Mouse (Mus musculus) kidney, adult 2 months (tissue): ENCODE measurements at regions not wholly inside any gene's neighbourhood (a gene's known extent, or its start where the extent isn't known, plus 50 kb on each side); places are given as distances from the start of the nearest gene placed in this dataset.

Experiments used
- CTCF ChIP-seq: fragments of 200-500 bp; conservative IDR thresholded peaks from 2 replicates; pipeline ENCODE4 v1.5.1; 2011; ENCODE audit warnings: low read depth, mild to moderate bottlenecking, control low read depth, low read length, moderate library complexity, mixed read lengths; ENCODE audit not compliant: insufficient read depth, insufficient read length
- POLR2A ChIP-seq: fragments of 200-500 bp; IDR thresholded peaks from one replicate; pipeline ENCODE4 v1.6.1; 2011; ENCODE audit warnings: low read depth, low read length, control low read depth

DNA sequence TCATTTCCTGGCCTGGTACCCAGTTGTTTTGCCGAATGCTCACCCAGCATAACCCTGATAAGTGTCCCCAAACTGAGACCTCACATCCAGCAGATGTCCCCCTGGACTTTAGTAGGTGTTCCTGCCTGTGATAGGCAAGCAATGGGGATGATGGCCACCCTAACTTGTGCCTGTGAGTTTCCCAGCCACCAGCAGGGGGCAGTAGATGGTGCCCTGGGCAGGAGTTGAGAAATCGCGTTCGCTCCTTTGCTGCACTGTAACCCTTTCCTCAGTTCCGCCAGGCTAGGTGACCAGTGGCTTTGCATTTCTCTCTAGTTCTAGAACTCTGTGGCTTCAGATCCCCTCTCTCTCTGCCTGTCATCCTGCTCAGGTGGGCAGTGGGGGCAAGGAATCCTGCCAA lies 137.9 kb upstream of the Zc3h12a start:
- TF ChIP-seq POLR2A (no peak), CTCF (peak; percentile 80)
